Mouse (Mus musculus): ENCODE measurements at regions not wholly inside any gene's neighbourhood (a gene's known extent, or its start where the extent isn't known, plus 50 kb on each side); places are given as distances from the start of the nearest gene placed in this dataset.

DNA sequence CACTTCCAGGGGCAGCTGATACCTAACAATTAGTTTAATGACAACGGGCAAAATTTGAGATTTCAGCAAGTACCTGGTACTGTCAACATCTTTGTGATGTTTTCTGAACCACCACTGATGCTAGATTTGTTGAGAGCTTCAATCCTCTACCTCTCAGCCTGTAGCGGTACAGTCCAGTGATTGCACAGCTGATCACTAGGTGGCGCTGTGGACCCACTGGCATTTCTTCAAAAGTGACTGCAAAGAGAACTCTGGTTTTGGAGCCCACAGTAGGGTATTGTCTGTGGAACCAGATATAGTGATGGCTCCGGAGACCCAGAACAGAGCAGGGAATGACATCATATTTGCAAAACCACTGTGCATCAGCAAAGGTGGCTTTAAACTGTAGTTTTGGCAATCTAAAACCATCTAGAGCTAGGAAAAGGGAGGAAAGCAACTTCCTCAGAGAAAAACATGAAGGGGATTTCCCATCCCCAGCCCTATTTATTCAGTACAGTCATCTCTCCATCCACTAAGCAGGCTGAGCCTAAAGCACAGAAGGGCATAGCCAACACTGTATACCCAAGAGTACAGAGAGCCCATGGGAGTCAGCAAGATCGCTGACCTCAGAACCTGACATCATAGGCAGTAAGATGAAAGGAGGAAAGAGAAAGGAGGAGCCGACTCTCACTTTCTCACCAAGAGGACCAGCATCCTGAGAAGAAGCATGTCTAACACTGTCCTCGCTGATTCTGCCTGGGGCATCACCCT, 77.7 kb upstream of the 2210010C04Rik start:
- TF ChIP-seq CTCF (IDR thresholded peaks at IDR 0.05; ENCODE audit: low read depth) (peak; percentile 75), EP300 (optimal IDR thresholded peaks at IDR 0.05) (no peak)
